Mouse (Mus musculus) liver, embryonic 14.5 days (tissue): ENCODE results near the gene Exoc4.
A peak's percentile ranks its signal among the peaks of the same experiment; 100 is the strongest.

Source experiments
- CTCF ChIP-seq: IDR thresholded peaks from 2 replicates; pipeline ENCODE4 v1.5.1; 2016; ENCODE audit warnings: antibody characterized with exemption, low read depth, control low read depth
- EP300 ChIP-seq: IDR thresholded peaks from 2 replicates; pipeline ENCODE4 v1.6.1; 2016; ENCODE audit warnings: antibody characterized with exemption, low read depth

DNA sequence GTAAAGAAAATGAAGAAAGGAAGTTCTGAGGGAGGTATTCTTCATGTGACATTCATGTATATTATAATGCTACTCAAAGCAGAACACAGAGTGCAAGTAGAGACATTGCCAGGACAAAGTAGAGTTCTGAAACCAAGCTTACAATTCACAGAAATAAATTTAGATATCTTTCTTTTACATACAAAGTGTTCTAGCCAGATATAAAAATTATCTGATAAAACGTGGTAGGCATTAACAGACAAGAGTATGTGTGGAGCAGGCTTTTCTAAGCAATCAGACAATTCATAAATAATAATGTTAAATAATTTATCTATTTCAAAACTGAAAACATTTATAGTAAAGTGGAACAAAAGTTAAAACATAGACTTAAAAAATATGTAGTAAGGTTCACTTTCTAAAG, 49.9 kb downstream of the Exoc4 start:
- TF ChIP-seq CTCF = no peak
- TF ChIP-seq EP300 = peak; percentile 60
